Mouse (Mus musculus) liver, adult 2 months (tissue): ENCODE measurements around the gene Ccs.

ENCODE experiments used
- CTCF ChIP-seq: fragments of 200-500 bp; IDR thresholded peaks from 2 replicates; pipeline ENCODE4 v1.5.1; 2011; ENCODE audit warnings: low read depth, low read length, control low read depth
- POLR2A ChIP-seq: fragments of 200-500 bp; IDR thresholded peaks from 2 replicates; pipeline ENCODE4 v1.6.1; 2011; ENCODE audit warnings: low read length, control low read depth; ENCODE audit not compliant: insufficient read depth; ENCODE audit errors: extremely low read depth

DNA sequence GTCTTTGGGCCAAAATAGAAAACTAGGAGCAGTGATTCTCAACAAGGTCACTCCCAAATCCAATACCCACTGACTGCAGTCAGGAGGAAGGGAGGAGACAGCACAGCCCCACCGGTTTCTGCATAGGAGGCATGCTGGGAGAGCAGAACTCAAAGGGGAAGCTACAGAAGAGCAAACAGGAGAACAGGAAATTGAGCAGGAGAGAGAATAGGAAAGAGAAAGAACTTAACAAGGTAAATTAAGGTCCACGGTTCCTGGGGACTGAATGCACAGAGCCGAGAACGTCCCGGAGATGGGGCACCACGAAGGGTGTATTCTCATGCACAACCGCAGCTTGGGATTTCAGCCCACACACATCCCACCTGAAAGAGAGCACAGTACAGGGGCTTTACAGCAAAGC is 53.9 kb downstream of the Ccs start:
- TF ChIP-seq CTCF, result no peak
- no peak for TF ChIP-seq POLR2A
